12 mouse cellular contexts compared by ENCODE assay signal in the genomic region with DNA sequence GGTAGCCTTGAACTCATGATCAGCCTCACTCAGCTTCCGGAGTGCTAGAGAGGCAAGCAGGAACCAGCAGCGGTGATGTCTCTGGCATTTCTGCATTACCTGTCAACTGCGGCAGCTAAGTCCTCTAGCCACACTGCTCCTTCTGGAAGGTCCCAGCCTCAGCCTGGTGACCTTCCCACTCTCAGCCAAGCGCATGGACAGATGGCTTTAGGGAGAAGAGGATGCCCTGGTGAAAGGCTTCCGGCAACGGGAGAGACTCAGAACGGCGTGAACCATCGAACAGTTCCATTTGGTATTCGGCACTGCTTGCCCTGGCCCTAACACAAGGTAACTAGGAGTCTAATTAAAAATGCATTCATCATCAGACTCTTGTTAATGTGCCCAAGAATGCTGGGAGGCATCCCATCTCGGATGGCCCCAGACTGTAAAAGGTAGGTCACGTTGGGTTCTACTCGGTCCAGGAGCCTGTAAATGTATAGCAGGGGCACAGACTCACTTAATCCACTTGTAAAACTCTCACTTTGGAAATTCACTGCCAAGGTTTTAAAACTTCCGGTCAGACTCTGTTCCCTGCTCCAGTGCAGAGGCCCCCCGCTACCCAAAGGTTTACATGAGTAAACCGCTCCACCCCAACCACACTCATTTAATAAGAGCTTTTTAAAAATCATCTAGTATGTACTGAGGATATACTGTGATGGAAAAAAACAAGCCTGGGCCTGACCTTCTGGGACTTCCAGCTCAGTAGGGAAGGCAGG. TPM values are rescaled to one million over a fixed set of nuclear protein-coding genes. Genes with fewer than 3 reads are reported as not detected.
A peak's percentile ranks its signal among the peaks of the same experiment; 100 is the strongest.
DNase-seq lines count a peak whose midpoint lies in the region; ATAC-seq lines count a peak whose summit lies in the region.
"Had no signal": no experiment of that assay in that cellular context is flagged by ENCODE, and none has a peak within 500 bp of the region (broad histone marks: within the 10 kb centered on the region; RNA-seq: fewer than 3 reads in every experiment).

No protein-coding gene starts in this region.

- peaks cover 26% of the 10 kb centered on the region for H3K4me1 ChIP-seq in hindbrain, embryonic 12.5 days
- H3K4me1 ChIP-seq in midbrain, embryonic 13.5 days (replicated peaks): peaks cover 26% of the 10 kb centered on the region
- H3K4me1 ChIP-seq in heart, embryonic 10.5 days: no peaks in the 10 kb centered on the region
- H3K4me1 ChIP-seq: heart, embryonic 13.5 days had no signal

- WGBS in hindbrain, embryonic 12.5 days: 83% methylated on average over 16 of the region's 16 CpGs
- WGBS in midbrain, embryonic 13.5 days: 82% methylated on average over 16 of the region's 16 CpGs
- 86% methylated on average over 16 of the region's 16 CpGs for WGBS in heart, embryonic 10.5 days

- no peaks in the 10 kb centered on the region for H3K27me3 ChIP-seq in hindbrain, embryonic 12.5 days
- no peaks in the 10 kb centered on the region for H3K27me3 ChIP-seq in midbrain, embryonic 13.5 days
- H3K27me3 ChIP-seq in heart, embryonic 10.5 days (ENCODE audit: insufficient read depth, poor library complexity, severe bottlenecking): peaks cover 89% of the 10 kb centered on the region
- H3K27me3 ChIP-seq: megakaryocyte, embryonic 14.5 days had no signal

- H3K9ac ChIP-seq in hindbrain, embryonic 12.5 days: no peak overlapping the region
- H3K9ac ChIP-seq in midbrain, embryonic 13.5 days (replicated peaks): no peak overlapping the region
- H3K9ac ChIP-seq: heart, embryonic 13.5 days had no signal

- no peak overlapping the region for H3K4me3 ChIP-seq in hindbrain, embryonic 12.5 days
- no peak overlapping the region for H3K4me3 ChIP-seq in midbrain, embryonic 13.5 days (replicated peaks)
- H3K4me3 ChIP-seq in heart, embryonic 10.5 days: no peak overlapping the region
- H3K4me3 ChIP-seq: heart, embryonic 13.5 days; megakaryocyte, embryonic 14.5 days had no signal

- 0 out of 2 replicates have a peak overlapping the region, but pooled peaks have one; percentile 24 for H3K27ac ChIP-seq in hindbrain, embryonic 12.5 days
- H3K27ac ChIP-seq in midbrain, embryonic 13.5 days: peak overlapping the region; percentile 71
- no peak overlapping the region for H3K27ac ChIP-seq in heart, embryonic 10.5 days
- H3K27ac ChIP-seq: heart, embryonic 13.5 days had no signal

- no peaks in the 10 kb centered on the region for H3K9me3 ChIP-seq in hindbrain, embryonic 12.5 days (replicated peaks)
- no peaks in the 10 kb centered on the region for H3K9me3 ChIP-seq in midbrain, embryonic 13.5 days
- H3K9me3 ChIP-seq in heart, embryonic 10.5 days: no peaks in the 10 kb centered on the region
- H3K9me3 ChIP-seq: heart, embryonic 13.5 days had no signal

- H3K36me3 ChIP-seq in hindbrain, embryonic 12.5 days: no peaks in the 10 kb centered on the region
- no peaks in the 10 kb centered on the region for H3K36me3 ChIP-seq in midbrain, embryonic 13.5 days
- no peaks in the 10 kb centered on the region for H3K36me3 ChIP-seq in heart, embryonic 10.5 days
- H3K36me3 ChIP-seq: heart, embryonic 13.5 days had no signal

- ATAC-seq in cerebellum, adult (ENCODE audit: insufficient number of reproducible peaks, low FRiP score, low TSS enrichment): peak; percentile 64
- 0 out of 2 replicates have a peak, but pooled peaks have one; percentile 6 for ATAC-seq in hindbrain, embryonic 12.5 days (ENCODE audit: low FRiP score)
- peak; percentile 38; the same call in 1 of the 2 replicates for ATAC-seq in midbrain, embryonic 13.5 days

- H3K4me2 ChIP-seq in hindbrain, embryonic 12.5 days (replicated peaks): 0 out of 2 replicates have a peak overlapping the region, but pooled peaks have one; percentile 6
- peak overlapping the region; percentile 36 for H3K4me2 ChIP-seq in midbrain, embryonic 13.5 days (replicated peaks)
- H3K4me2 ChIP-seq: heart, embryonic 13.5 days had no signal

- DNase-seq in cerebellum, postnatal 4 days (ENCODE audit: low spot score in 2 of 2): no peak
- peak; percentile 71 to 72 for DNase-seq in cerebellum, postnatal 25 days
- DNase-seq in heart, embryonic 10.5 days (ENCODE audit: low spot score): no peak
- DNase-seq in retina, embryonic 14.5 days (ENCODE audit: low spot score): no peak
- DNase-seq in layer of hippocampus, postnatal 10 days (ENCODE audit: low spot score in 2 of 2): no peak
- DNase-seq: right cerebral cortex, adult 18-20 months; thymus, postnatal 14 days had no signal

RNA-seq across cellular contexts. Expression of a gene that starts 37.7 kb away (rescaled TPM):
- 15.9 and 18.3 TPM in 2 replicates for polyA plus RNA-seq in hindbrain, embryonic 12.5 days (2016; fragmentation: Nextera tagmentation; extraction: Ambion mirVana)
- polyA plus RNA-seq in midbrain, embryonic 13.5 days (2015; fragmentation: Nextera tagmentation; extraction: Ambion mirVana): 14.8 and 15.2 TPM in 2 replicates
- polyA plus RNA-seq in heart, embryonic 10.5 days (2016; fragmentation: Nextera tagmentation; extraction: Ambion mirVana): 4.5 and 10.4 TPM in 2 replicates
- 100 to 1,000 TPM; 122 to 125 TPM for total RNA-seq in layer of hippocampus, postnatal 10 days (2021)

Comparison
In these comparisons a context has a peak if more than half of its experiments do, and no peak if none do; other contexts are left out.
1. DNase-seq: peak in cerebellum, postnatal 25 days (2 of 2); none in cerebellum, postnatal 4 days (0 of 2), heart, embryonic 10.5 days (single experiment), retina, embryonic 14.5 days (single experiment) and layer of hippocampus, postnatal 10 days (0 of 2).
2. ATAC-seq: peak in every context shown above with its lines; median percentile 64 in cerebellum, adult; 38 in midbrain, embryonic 13.5 days; 6 in hindbrain, embryonic 12.5 days.